Mouse (Mus musculus): ENCODE results near the gene Zbtb45. TPM values are rescaled to one million over a fixed set of nuclear protein-coding genes. Genes with fewer than 3 reads are reported as not detected.

Zbtb45 gene
- total and polyA plus RNA-seq, 3 experiments = 16.8 to 36.3 TPM; not detected in 1

GRCm38 (mm10) chr7:13037901-13038555, 28.2 kb upstream of the Zbtb45 start, which contains the start of gene Ube2m:
Gene Ube2m (minus strand): TSS chr7:13038275.
- DNase-seq (ENCODE audit: low read depth, low spot score) = peak; percentile 98
- peaks cover 0 to 14% of the 10 kb centered on the region in 2 experiments; a peak in 2 of 4 replicates for H3K36me3 ChIP-seq (ENCODE audit: control insufficient read depth in 1 of 2, insufficient read depth in 2 of 2, low read length in 2 of 2)
- H3K9me3 ChIP-seq (replicated peaks; ENCODE audit: insufficient read depth, low read length) = no peaks in the 10 kb centered on the region
- peak within 1 kb of the TSS; percentile 98 for H3K9ac ChIP-seq (ENCODE audit: control insufficient read depth, low read depth, low read length, poor library complexity, severe bottlenecking)
- peaks cover 25% of the 10 kb centered on the region for H3K79me2 ChIP-seq (ENCODE audit: control insufficient read depth, insufficient read depth, low read length, poor library complexity)
- peak within 1 kb of the TSS; percentile 98 for H3K27ac ChIP-seq (ENCODE audit: control insufficient read depth, low read depth, low read length)
- H3K27me3 ChIP-seq (ENCODE audit: control insufficient read depth in 1 of 2, insufficient read depth in 2 of 2, low read length in 2 of 2) = no peaks in the 10 kb centered on the region
- peaks cover 5 to 24% of the 10 kb centered on the region in 2 experiments; a peak in 3 of 4 replicates for H3K4me1 ChIP-seq (ENCODE audit: control insufficient read depth in 1 of 2, insufficient read depth in 2 of 2, low read length in 2 of 2)
- peak within 1 kb of the TSS; percentile 95 to 97 for H3K4me3 ChIP-seq (ENCODE audit: control insufficient read depth in 1 of 2, insufficient read depth in 1 of 2, low read depth in 2 of 2, low read length in 2 of 2)
- peak; percentile 88 for TF ChIP-seq POLR2AphosphoS2 (IDR thresholded peaks at IDR 0.05; ENCODE audit: low read length)
- TF ChIP-seq TBP (IDR thresholded peaks at IDR 0.05; ENCODE audit: low read depth, low read length) = peak; percentile 58
- TF ChIP-seq NRF1 (IDR thresholded peaks at IDR 0.05; ENCODE audit: insufficient read depth, low read depth, low read length, poor library complexity, severe bottlenecking) = peak; percentile 97
- TF ChIP-seq ZC3H11A (IDR thresholded peaks at IDR 0.05; ENCODE audit: low read depth, low read length) = no peak
- TF ChIP-seq CHD2 (IDR thresholded peaks at IDR 0.05; ENCODE audit: low read length) = no peak
- peak; percentile 80 for TF ChIP-seq ZMIZ1 (IDR thresholded peaks at IDR 0.05; ENCODE audit: low read depth, low read length)
- TF ChIP-seq RAD21 (IDR thresholded peaks at IDR 0.05; ENCODE audit: low read depth, low read length) = no peak
- TF ChIP-seq ELF1 (IDR thresholded peaks at IDR 0.05; ENCODE audit: low read depth, low read length) = peak; percentile 88
- no peak for TF ChIP-seq EP300 (IDR thresholded peaks at IDR 0.05; ENCODE audit: low read depth in 1 of 2, low read length in 2 of 2)
- TF ChIP-seq MEF2A (IDR thresholded peaks at IDR 0.05; ENCODE audit: extremely low read depth, insufficient replicate concordance, low read depth, low read length, poor library complexity, severe bottlenecking) = no peak
- no peak for TF ChIP-seq GATA1 (IDR thresholded peaks at IDR 0.05; ENCODE audit: low read depth, low read length)
- TF ChIP-seq ZNF384 (IDR thresholded peaks at IDR 0.05; ENCODE audit: low read depth, low read length) = no peak
- TF ChIP-seq JUND (IDR thresholded peaks at IDR 0.05; ENCODE audit: low read depth, low read length) = no peak
- TF ChIP-seq MXI1 (IDR thresholded peaks at IDR 0.05; ENCODE audit: low read depth, low read length) = peak; percentile 70; the same call in 1 of the 2 replicates
- TF ChIP-seq SIN3A (IDR thresholded peaks at IDR 0.05; ENCODE audit: low read length) = peak; percentile 75
- TF ChIP-seq SMC3 (IDR thresholded peaks at IDR 0.05; ENCODE audit: low read depth, low read length) = no peak
- no peak for TF ChIP-seq BHLHE40 (IDR thresholded peaks at IDR 0.05; ENCODE audit: borderline replicate concordance, low read depth, low read length)
- peak; percentile 73; the same call in 1 of the 2 replicates for TF ChIP-seq MAZ (IDR thresholded peaks at IDR 0.05; ENCODE audit: low read depth, low read length)
- TF ChIP-seq HCFC1 (IDR thresholded peaks at IDR 0.05; ENCODE audit: low read depth, low read length) = peak; percentile 77
- TF ChIP-seq ZKSCAN1 (IDR thresholded peaks at IDR 0.05; ENCODE audit: low read depth, low read length) = no peak
- TF ChIP-seq RCOR1 (IDR thresholded peaks at IDR 0.05; ENCODE audit: low read depth, low read length) = no peak
- 0 out of 2 replicates have a peak, but pooled peaks have one; percentile 30 for TF ChIP-seq UBTF (IDR thresholded peaks at IDR 0.05; ENCODE audit: borderline replicate concordance, insufficient read depth, low read depth, low read length)
- no peak for TF ChIP-seq CHD1 (IDR thresholded peaks at IDR 0.05; ENCODE audit: low read depth, low read length)
- no peak for TF ChIP-seq E2F4 (IDR thresholded peaks at IDR 0.05; ENCODE audit: borderline replicate concordance, low read depth, low read length)
- TF ChIP-seq ETS1 (IDR thresholded peaks at IDR 0.05; ENCODE audit: low read depth, low read length) = peak; percentile 34; the same call in 1 of the 2 replicates
- no peak for TF ChIP-seq GABPA (IDR thresholded peaks at IDR 0.05; ENCODE audit: low read depth, low read length)
- TF ChIP-seq MAFK (IDR thresholded peaks at IDR 0.05; ENCODE audit: borderline replicate concordance, low read depth, low read length) = no peak
- peak; percentile 40 for TF ChIP-seq TCF12 (IDR thresholded peaks at IDR 0.05; ENCODE audit: low read depth, low read length)
- no peak for TF ChIP-seq MYB (IDR thresholded peaks at IDR 0.05; ENCODE audit: low read depth, low read length)
- no peak for TF ChIP-seq USF2 (IDR thresholded peaks at IDR 0.05; ENCODE audit: borderline replicate concordance in 1 of 2, insufficient read depth in 1 of 2, low read depth in 1 of 2, low read length in 2 of 2)
- TF ChIP-seq TAL1 (IDR thresholded peaks at IDR 0.05; ENCODE audit: low read length) = no peak
- peak; percentile 88 to 93 for TF ChIP-seq POLR2A (IDR thresholded peaks at IDR 0.05; ENCODE audit: control insufficient read depth in 1 of 2, insufficient read depth in 1 of 2, low read depth in 1 of 2, low read length in 2 of 2, poor library complexity in 1 of 2)
- no peak for TF ChIP-seq CTCF (IDR thresholded peaks at IDR 0.05 in 2 of 3, conservative IDR thresholded peaks at IDR 0.05 in 1 of 3; ENCODE audit: control insufficient read depth in 1 of 3, insufficient read depth in 1 of 3, low read depth in 2 of 3, low read length in 3 of 3, poor library complexity in 1 of 3, severe bottlenecking in 1 of 3)
- no peak for TF ChIP-seq POLR2AphosphoS5 (IDR thresholded peaks at IDR 0.05; ENCODE audit: borderline replicate concordance, low read depth, low read length)
- TF ChIP-seq MYC (IDR thresholded peaks at IDR 0.05; ENCODE audit: low read depth, low read length) = 0 out of 2 replicates have a peak, but pooled peaks have one; percentile 20
- TF ChIP-seq USF1 (IDR thresholded peaks at IDR 0.05; ENCODE audit: low read depth, low read length) = no peak
